Mouse (Mus musculus) limb, embryonic 14.5 days (tissue): ENCODE measurements around the gene Olfr1188. TPM values are rescaled to one million over a fixed set of nuclear protein-coding genes. Genes with fewer than 3 reads are reported as not detected.
"Not testable (repeated sequence)": the region's sequence is repeated elsewhere in the genome, so short reads cannot be mapped to it uniquely, and the experiment has no call there.

ENCODE experiments used
- ATAC-seq: fragments of 200-750 bp; cut with Nextera tagmentation; 2 replicates; pipeline ENCODE4 v1.8.0; 2017; ENCODE audit warnings: low read depth, moderate number of reproducible peaks, moderate TSS enrichment; ENCODE audit not compliant: low FRiP score
- DNase-seq: peaks from one replicate; pipeline ENCODE4 v3.0.0-alpha.2; 2015; ENCODE audit warnings: low spot score
- H3K27ac ChIP-seq: fragments of 300-500 bp; sonication (generic); replicated peaks from 2 replicates; pipeline ENCODE4 v1.5.1; 2014; ENCODE audit warnings: low read depth, mild to moderate bottlenecking, low read length, moderate library complexity, mixed read lengths
- H3K27me3 ChIP-seq: fragments of 300-500 bp; sonication (generic); 2 replicates; pipeline ENCODE4 v1.6.1; 2014; ENCODE audit warnings: low read length, mixed read lengths; ENCODE audit not compliant: control insufficient read depth, insufficient read depth
- H3K36me3 ChIP-seq: fragments of 300-500 bp; sonication (generic); 2 replicates; pipeline ENCODE4 v1.6.1; 2014; ENCODE audit warnings: mild to moderate bottlenecking, low read length, moderate library complexity, mixed read lengths; ENCODE audit not compliant: control insufficient read depth, insufficient read depth
- H3K4me1 ChIP-seq: fragments of 300-500 bp; sonication (generic); 2 replicates; pipeline ENCODE4 v1.6.1; 2014; ENCODE audit warnings: antibody characterized with exemption, low read length, mixed read lengths; ENCODE audit not compliant: control insufficient read depth, insufficient read depth
- H3K4me2 ChIP-seq: fragments of 300-500 bp; sonication (generic); replicated peaks from 2 replicates; pipeline ENCODE4 v1.6.1; 2014; ENCODE audit warnings: low read depth, mild to moderate bottlenecking, low read length, moderate library complexity; ENCODE audit not compliant: severe bottlenecking
- H3K4me3 ChIP-seq: fragments of 300-500 bp; sonication (generic); replicated peaks from 2 replicates; pipeline ENCODE4 v1.5.1; 2014; ENCODE audit warnings: low read length
- H3K9ac ChIP-seq: fragments of 300-500 bp; sonication (generic); 2 replicates; pipeline ENCODE4 v1.6.1; 2014; ENCODE audit warnings: mild to moderate bottlenecking, low read depth, low read length, moderate library complexity; ENCODE audit not compliant: severe bottlenecking
- H3K9me3 ChIP-seq: fragments of 300-500 bp; sonication (generic); 2 replicates; pipeline ENCODE4 v1.6.1; 2016; ENCODE audit warnings: low read length; ENCODE audit not compliant: control insufficient read depth
- POLR2A ChIP-seq: fragments of 200-500 bp; IDR thresholded peaks from 2 replicates; pipeline ENCODE4 v1.8.0; 2012; ENCODE audit warnings: inconsistent platforms, mild to moderate bottlenecking, moderate library complexity, borderline replicate concordance; ENCODE audit not compliant: insufficient read depth, insufficient read length; ENCODE audit errors: extremely low read depth
- WGBS: fragments of 180-500 bp; shearing (Covaris S2); extraction: QIAGEN DNeasy Blood & Tissue Kit; methylation state at CpG from one replicate; pipeline ENCODE4 v1.1.7; 2014; 5-methylcytosine and 5-hydroxymethylcytosine counted together
- polyA plus RNA-seq, 2 experiments: library from polyadenylated mRNA; depleted of rRNA in 1 of 2; stranded (reverse) in 1 of 2; unstranded in 1 of 2; fragments of >200 nt; fragmentation: Nextera tagmentation in 1 of 2; extraction: Ambion mirVana in 1 of 2; gene quantifications; 2 replicates each; pipeline versions ENCODE4 v1.2.1 to v1.2.3; 2012 to 2014

The Olfr1188 gene
- not detected in 2 replicates for polyA plus RNA-seq (2012; rRNA removed)
- polyA plus RNA-seq (2014; fragmentation: Nextera tagmentation; extraction: Ambion mirVana) = not detected in 2 replicates

DNA sequence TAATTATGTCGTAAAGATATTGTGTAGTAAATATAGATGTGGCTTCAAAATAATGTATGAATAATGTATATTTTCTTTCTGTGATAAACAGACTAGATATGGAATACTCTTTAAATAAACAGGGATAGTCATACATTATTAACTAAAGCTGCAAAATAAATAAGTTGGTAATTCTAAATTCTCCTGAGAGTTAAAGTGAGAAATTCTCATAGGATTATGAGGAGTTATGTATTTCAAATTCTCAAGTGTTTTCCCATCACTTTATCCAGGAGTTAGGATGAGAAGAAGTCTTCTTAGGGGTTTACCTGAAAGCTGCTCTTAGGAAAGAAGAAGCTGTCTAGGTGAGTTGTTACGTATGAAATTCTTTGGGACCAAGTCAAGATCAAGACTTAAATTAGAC is at the start of gene Olfr1188:
TSS of gene Olfr1188 (plus strand) at position 301 of the 400 bp plus-strand sequence.
- Histone ChIP-seq H3K36me3 (no peaks in the 10 kb centered on the region), H3K27me3 (no peaks in the 10 kb centered on the region), H3K9ac (no peak within 1 kb of the TSS), H3K4me2 (no peak within 1 kb of the TSS), H3K27ac (no peak within 1 kb of the TSS), H3K4me3 (no peak within 1 kb of the TSS), H3K9me3 (no peaks in the 10 kb centered on the region), H3K4me1 (no peaks in the 10 kb centered on the region)
- DNase-seq = no peak
- TF ChIP-seq POLR2A = no peak
- ATAC-seq = no peak
- 80% methylated on average over 2 of the region's 2 CpGs for WGBS

DNA sequence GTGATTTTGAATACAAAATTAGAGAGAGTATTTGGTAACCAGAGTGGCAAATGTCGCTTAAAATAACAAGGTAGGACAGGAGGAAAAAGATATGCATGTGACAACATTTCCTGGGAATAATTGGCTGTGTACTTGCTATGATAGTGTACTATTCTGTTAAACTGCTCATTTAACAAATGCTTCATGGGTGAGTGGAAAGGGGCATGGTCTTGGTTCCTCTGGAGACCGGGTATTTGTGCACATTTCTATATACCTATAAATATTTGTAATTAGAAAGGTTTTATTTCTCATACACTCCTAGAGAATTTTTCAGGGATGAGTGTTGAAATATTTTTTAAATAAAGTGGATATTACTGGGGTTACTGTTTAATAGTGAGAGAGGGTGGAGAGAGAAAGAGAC is 38.5 kb upstream of the Olfr1188 start, which contains the start of gene Olfr1186:
TSS of gene Olfr1186 (plus strand) at position 301 of the 400 bp plus-strand sequence.
- Histone ChIP-seq H3K4me2 (no peak within 1 kb of the TSS), H3K27ac (no peak within 1 kb of the TSS), H3K9me3 (no peaks in the 10 kb centered on the region), H3K36me3 (no peaks in the 10 kb centered on the region), H3K4me3 (no peak within 1 kb of the TSS), H3K9ac (no peak within 1 kb of the TSS), H3K27me3 (no peaks in the 10 kb centered on the region), H3K4me1 (no peaks in the 10 kb centered on the region)
- TF ChIP-seq POLR2A = no peak
- 85% methylated on average over 2 of the region's 2 CpGs for WGBS
- no peak for ATAC-seq
- DNase-seq = no peak

- Histone ChIP-seq H3K4me1 (no peaks in the 10 kb centered on the region), H3K4me3 (no peak overlapping the region), H3K27ac (no peak overlapping the region), H3K9ac (no peak overlapping the region), H3K4me2 (no peak overlapping the region), H3K27me3 (no peaks in the 10 kb centered on the region), H3K9me3 (no peaks in the 10 kb centered on the region), H3K36me3 (no peaks in the 10 kb centered on the region)
- WGBS = 70% methylated on average over 3 of the region's 3 CpGs
- ATAC-seq (no peak), DNase-seq (no peak)
- no peak for TF ChIP-seq POLR2A
Observed at GRCm38 (mm10) chr2:88525720-88526119, 31.0 kb upstream of the Olfr1188 start.

DNA sequence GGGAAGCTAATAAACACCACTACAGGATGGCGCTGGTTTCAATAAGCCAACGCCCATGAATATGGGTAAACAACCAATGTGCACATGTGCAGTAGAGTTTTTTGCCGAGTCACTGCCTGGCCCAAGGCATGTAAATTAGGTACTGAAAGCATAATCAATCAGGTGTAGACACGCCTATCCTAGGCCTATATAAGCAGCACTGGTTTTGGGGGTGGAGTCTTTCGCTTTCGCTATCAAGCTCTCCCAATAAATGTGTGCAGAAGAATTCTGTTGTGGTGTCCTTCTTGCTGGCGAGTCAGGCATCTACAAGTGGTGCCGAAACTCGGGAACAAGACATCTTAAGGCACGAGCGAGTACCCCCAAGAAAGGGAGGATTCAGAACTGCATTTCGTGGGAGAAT is 16.0 kb downstream of the Olfr1188 start:
- H3K27me3 ChIP-seq, H3K4me2 ChIP-seq, H3K4me1 ChIP-seq, H3K27ac ChIP-seq, ATAC-seq, H3K36me3 ChIP-seq, H3K9me3 ChIP-seq, H3K9ac ChIP-seq, DNase-seq, H3K4me3 ChIP-seq: not testable (repeated sequence)
- WGBS = 92% methylated on average over 12 of the region's 12 CpGs

- Histone ChIP-seq H3K4me1 (no peaks in the 10 kb centered on the region), H3K4me3 (no peak within 1 kb of the TSS), H3K9ac (no peak within 1 kb of the TSS), H3K27me3 (no peaks in the 10 kb centered on the region), H3K4me2 (no peak within 1 kb of the TSS), H3K36me3 (no peaks in the 10 kb centered on the region), H3K27ac (no peak within 1 kb of the TSS), H3K9me3 (no peaks in the 10 kb centered on the region)
- ATAC-seq (no peak), DNase-seq (no peak)
- TF ChIP-seq POLR2A = no peak
Observed at GRCm38 (mm10) chr2:88586154-88586553, 29.4 kb downstream of the Olfr1188 start, which contains the start of gene Olfr1189. TSS of gene Olfr1189 (plus strand) at chr2:88586454.

Other genes with a start within 250 kb of the Olfr1188 start
- not detected in 2 replicates for gene Olfr1174-ps, start 241.8 kb upstream of the Olfr1188 start, polyA plus RNA-seq (2012; rRNA removed)
- not detected in 2 replicates for gene Olfr1174-ps, start 241.8 kb upstream of the Olfr1188 start, polyA plus RNA-seq (2014; fragmentation: Nextera tagmentation; extraction: Ambion mirVana)
- not detected in 2 replicates for gene Olfr1175-ps, start 229.7 kb upstream of the Olfr1188 start, polyA plus RNA-seq (2012; rRNA removed)
- not detected in 2 replicates for gene Olfr1175-ps, start 229.7 kb upstream of the Olfr1188 start, polyA plus RNA-seq (2014; fragmentation: Nextera tagmentation; extraction: Ambion mirVana)
- not detected in 2 replicates for gene Olfr1176, start 220.2 kb upstream of the Olfr1188 start, polyA plus RNA-seq (2012; rRNA removed)
- not detected in 2 replicates for gene Olfr1176, start 220.2 kb upstream of the Olfr1188 start, polyA plus RNA-seq (2014; fragmentation: Nextera tagmentation; extraction: Ambion mirVana)
- not detected in 2 replicates for gene Olfr1177-ps, start 210.4 kb upstream of the Olfr1188 start, polyA plus RNA-seq (2012; rRNA removed)
- not detected in 2 replicates for gene Olfr1177-ps, start 210.4 kb upstream of the Olfr1188 start, polyA plus RNA-seq (2014; fragmentation: Nextera tagmentation; extraction: Ambion mirVana)
- gene Olfr1178, start 169.9 kb upstream of the Olfr1188 start, polyA plus RNA-seq (2012; rRNA removed) = 0.08 TPM in 1 of 2 replicates, not detected in the other
- gene Olfr1178, start 169.9 kb upstream of the Olfr1188 start, polyA plus RNA-seq (2014; fragmentation: Nextera tagmentation; extraction: Ambion mirVana) = not detected in 2 replicates
- gene Olfr1179, start 150.5 kb upstream of the Olfr1188 start, polyA plus RNA-seq (2012; rRNA removed) = not detected in 2 replicates
- not detected in 2 replicates for gene Olfr1179, start 150.5 kb upstream of the Olfr1188 start, polyA plus RNA-seq (2014; fragmentation: Nextera tagmentation; extraction: Ambion mirVana)
- gene Olfr1180, start 137.8 kb upstream of the Olfr1188 start, polyA plus RNA-seq (2012; rRNA removed) = not detected in 2 replicates
- gene Olfr1180, start 137.8 kb upstream of the Olfr1188 start, polyA plus RNA-seq (2014; fragmentation: Nextera tagmentation; extraction: Ambion mirVana) = not detected in 2 replicates
- not detected in 2 replicates for gene Olfr1181, start 130.8 kb upstream of the Olfr1188 start, polyA plus RNA-seq (2012; rRNA removed)
- not detected in 2 replicates for gene Olfr1181, start 130.8 kb upstream of the Olfr1188 start, polyA plus RNA-seq (2014; fragmentation: Nextera tagmentation; extraction: Ambion mirVana)
- gene Gm13757, start 107.8 kb upstream of the Olfr1188 start, polyA plus RNA-seq (2012; rRNA removed) = not detected in 2 replicates
- gene Gm13757, start 107.8 kb upstream of the Olfr1188 start, polyA plus RNA-seq (2014; fragmentation: Nextera tagmentation; extraction: Ambion mirVana) = not detected in 2 replicates
- gene Olfr1183, start 102.1 kb upstream of the Olfr1188 start, polyA plus RNA-seq (2012; rRNA removed) = not detected in 2 replicates
- not detected in 2 replicates for gene Olfr1183, start 102.1 kb upstream of the Olfr1188 start, polyA plus RNA-seq (2014; fragmentation: Nextera tagmentation; extraction: Ambion mirVana)
- not detected in 2 replicates for gene Olfr1184, start 73.3 kb upstream of the Olfr1188 start, polyA plus RNA-seq (2012; rRNA removed)
- gene Olfr1184, start 73.3 kb upstream of the Olfr1188 start, polyA plus RNA-seq (2014; fragmentation: Nextera tagmentation; extraction: Ambion mirVana) = not detected in 2 replicates
- not detected in 2 replicates for gene Olfr1185-ps1, start 63.6 kb upstream of the Olfr1188 start, polyA plus RNA-seq (2012; rRNA removed)
- gene Olfr1185-ps1, start 63.6 kb upstream of the Olfr1188 start, polyA plus RNA-seq (2014; fragmentation: Nextera tagmentation; extraction: Ambion mirVana) = not detected in 2 replicates
- gene Olfr1186, start 38.4 kb upstream of the Olfr1188 start, polyA plus RNA-seq (2012; rRNA removed) = not detected in 2 replicates
- gene Olfr1186, start 38.4 kb upstream of the Olfr1188 start, polyA plus RNA-seq (2014; fragmentation: Nextera tagmentation; extraction: Ambion mirVana) = not detected in 2 replicates
- gene Olfr1189, start 29.5 kb downstream of the Olfr1188 start, polyA plus RNA-seq (2012; rRNA removed) = not detected in 2 replicates
- gene Olfr1189, start 29.5 kb downstream of the Olfr1188 start, polyA plus RNA-seq (2014; fragmentation: Nextera tagmentation; extraction: Ambion mirVana) = not detected in 2 replicates
- gene Olfr1191-ps1, start 83.6 kb downstream of the Olfr1188 start, polyA plus RNA-seq (2012; rRNA removed) = not detected in 2 replicates
- not detected in 2 replicates for gene Olfr1191-ps1, start 83.6 kb downstream of the Olfr1188 start, polyA plus RNA-seq (2014; fragmentation: Nextera tagmentation; extraction: Ambion mirVana)
- gene Olfr1192-ps1, start 91.6 kb downstream of the Olfr1188 start, polyA plus RNA-seq (2012; rRNA removed) = not detected in 2 replicates
- gene Olfr1192-ps1, start 91.6 kb downstream of the Olfr1188 start, polyA plus RNA-seq (2014; fragmentation: Nextera tagmentation; extraction: Ambion mirVana) = not detected in 2 replicates
- not detected in 2 replicates for gene Olfr1193, start 118.7 kb downstream of the Olfr1188 start, polyA plus RNA-seq (2012; rRNA removed)
- gene Olfr1193, start 118.7 kb downstream of the Olfr1188 start, polyA plus RNA-seq (2014; fragmentation: Nextera tagmentation; extraction: Ambion mirVana) = not detected in 2 replicates
- gene Olfr1195, start 132.3 kb downstream of the Olfr1188 start, polyA plus RNA-seq (2012; rRNA removed) = not detected in 2 replicates
- not detected in 2 replicates for gene Olfr1195, start 132.3 kb downstream of the Olfr1188 start, polyA plus RNA-seq (2014; fragmentation: Nextera tagmentation; extraction: Ambion mirVana)
- not detected in 2 replicates for gene Olfr1196, start 147.7 kb downstream of the Olfr1188 start, polyA plus RNA-seq (2012; rRNA removed)
- gene Olfr1196, start 147.7 kb downstream of the Olfr1188 start, polyA plus RNA-seq (2014; fragmentation: Nextera tagmentation; extraction: Ambion mirVana) = not detected in 2 replicates
- not detected in 2 replicates for gene Olfr1197, start 175.4 kb downstream of the Olfr1188 start, polyA plus RNA-seq (2012; rRNA removed)
- not detected in 2 replicates for gene Olfr1197, start 175.4 kb downstream of the Olfr1188 start, polyA plus RNA-seq (2014; fragmentation: Nextera tagmentation; extraction: Ambion mirVana)
- not detected in 2 replicates for gene Olfr1198, start 194.4 kb downstream of the Olfr1188 start, polyA plus RNA-seq (2012; rRNA removed)
- gene Olfr1198, start 194.4 kb downstream of the Olfr1188 start, polyA plus RNA-seq (2014; fragmentation: Nextera tagmentation; extraction: Ambion mirVana) = not detected in 2 replicates
- not detected in 2 replicates for gene Olfr1199, start 203.5 kb downstream of the Olfr1188 start, polyA plus RNA-seq (2012; rRNA removed)
- not detected in 2 replicates for gene Olfr1199, start 203.5 kb downstream of the Olfr1188 start, polyA plus RNA-seq (2014; fragmentation: Nextera tagmentation; extraction: Ambion mirVana)
- gene Olfr1200, start 213.6 kb downstream of the Olfr1188 start, polyA plus RNA-seq (2012; rRNA removed) = not detected in 2 replicates
- gene Olfr1200, start 213.6 kb downstream of the Olfr1188 start, polyA plus RNA-seq (2014; fragmentation: Nextera tagmentation; extraction: Ambion mirVana) = not detected in 2 replicates
- gene Olfr1201, start 236.1 kb downstream of the Olfr1188 start, polyA plus RNA-seq (2012; rRNA removed) = not detected in 2 replicates
- gene Olfr1201, start 236.1 kb downstream of the Olfr1188 start, polyA plus RNA-seq (2014; fragmentation: Nextera tagmentation; extraction: Ambion mirVana) = not detected in 2 replicates